Mouse (Mus musculus): ENCODE measurements around the gene Gm10642. TPM values are rescaled to one million over a fixed set of nuclear protein-coding genes. Genes with fewer than 3 reads are reported as not detected.

The Gm10642 gene
- 0.15 and 0.45 TPM in 2 replicates for polyA plus RNA-seq (2014; fragmentation: Nextera tagmentation; extraction: Ambion mirVana)

- WGBS = 0% methylated on average over 63 of the region's 72 CpGs
- Histone ChIP-seq H3K9me3 (ENCODE audit: control insufficient read depth, low read length) (no peaks in the 10 kb centered on the region), H3K27ac (replicated peaks in 1 of 2; ENCODE audit: control insufficient read depth in 1 of 2, insufficient read depth in 1 of 2, low read depth in 2 of 2, low read length in 2 of 2) (peak within 1 kb of the TSS; percentile 92 to 96), H3K4me3 (ENCODE audit: control insufficient read depth in 1 of 2, insufficient read depth in 1 of 2, low read depth in 1 of 2, low read length in 2 of 2) (peak within 1 kb of the TSS; percentile 91 to 95), H3K9ac (ENCODE audit: low read length) (peak within 1 kb of the TSS; percentile 90), H3K27me3 (ENCODE audit: control insufficient read depth, insufficient read depth, low read length) (no peaks in the 10 kb centered on the region), H3K4me2 (ENCODE audit: low read length) (peak within 1 kb of the TSS; percentile 65), H3K36me3 (ENCODE audit: control insufficient read depth, insufficient read depth, low read length) (no peaks in the 10 kb centered on the region), H3K4me1 (ENCODE audit: control insufficient read depth in 2 of 2, insufficient read depth in 2 of 2, low read length in 2 of 2) (peaks cover 2 to 16% of the 10 kb centered on the region in 2 experiments; a peak in 3 of 4 replicates)
- ATAC-seq (ENCODE audit: insufficient number of reproducible peaks, insufficient read depth, low FRiP score, low read depth) = peak; percentile 75
Observed at GRCm38 (mm10) chr9:70656130-70657007, at the start of gene Gm10642. TSS of gene Gm10642 (plus strand) at chr9:70656251.

GRCm38 (mm10) chr9:70611026-70611673 is 44.9 kb upstream of the Gm10642 start:
- Histone ChIP-seq H3K36me3 (ENCODE audit: control insufficient read depth, insufficient read depth, low read length) (peaks cover 45% of the 10 kb centered on the region), H3K27me3 (ENCODE audit: control insufficient read depth, insufficient read depth, low read length) (no peaks in the 10 kb centered on the region), H3K4me3 (ENCODE audit: control insufficient read depth in 1 of 2, insufficient read depth in 1 of 2, low read depth in 1 of 2, low read length in 2 of 2) (no peak overlapping the region), H3K4me1 (ENCODE audit: control insufficient read depth in 2 of 2, insufficient read depth in 2 of 2, low read length in 2 of 2) (peaks cover 0 to 12% of the 10 kb centered on the region in 2 experiments; a peak in 3 of 4 replicates), H3K9ac (ENCODE audit: low read length) (no peak overlapping the region), H3K4me2 (ENCODE audit: low read length) (no peak overlapping the region), H3K9me3 (ENCODE audit: control insufficient read depth, low read length) (no peaks in the 10 kb centered on the region), H3K27ac (replicated peaks in 1 of 2; ENCODE audit: control insufficient read depth in 1 of 2, insufficient read depth in 1 of 2, low read depth in 2 of 2, low read length in 2 of 2) (peak overlapping the region in 1 of 2 experiments; percentile 16; a peak in 2 of 4 replicates)
- ATAC-seq (ENCODE audit: insufficient number of reproducible peaks, insufficient read depth, low FRiP score, low read depth) = no peak
- 30% methylated on average over 3 of the region's 3 CpGs for WGBS

- no peak overlapping the region for H3K27ac ChIP-seq (replicated peaks in 1 of 2; ENCODE audit: control insufficient read depth in 1 of 2, insufficient read depth in 1 of 2, low read depth in 2 of 2, low read length in 2 of 2)
- no peaks in the 10 kb centered on the region for H3K9me3 ChIP-seq (ENCODE audit: control insufficient read depth, low read length)
- no peak overlapping the region for H3K9ac ChIP-seq (ENCODE audit: low read length)
- H3K4me3 ChIP-seq (ENCODE audit: control insufficient read depth in 1 of 2, insufficient read depth in 1 of 2, low read depth in 1 of 2, low read length in 2 of 2) = no peak overlapping the region
- no peak overlapping the region for H3K4me2 ChIP-seq (ENCODE audit: low read length)
- H3K27me3 ChIP-seq (ENCODE audit: control insufficient read depth, insufficient read depth, low read length) = no peaks in the 10 kb centered on the region
- peaks cover 2 to 5% of the 10 kb centered on the region in 2 experiments; a peak in 2 of 4 replicates for H3K4me1 ChIP-seq (ENCODE audit: control insufficient read depth in 2 of 2, insufficient read depth in 2 of 2, low read length in 2 of 2)
- WGBS = 68% methylated on average over 2 of the region's 2 CpGs
- peaks cover 14% of the 10 kb centered on the region; the same call in 1 of the 2 replicates for H3K36me3 ChIP-seq (ENCODE audit: control insufficient read depth, insufficient read depth, low read length)
- no peak for ATAC-seq (ENCODE audit: insufficient number of reproducible peaks, insufficient read depth, low FRiP score, low read depth)
Observed at GRCm38 (mm10) chr9:70629711-70630110, 26.3 kb upstream of the Gm10642 start.

GRCm38 (mm10) chr9:70631665-70632064 is 24.4 kb upstream of the Gm10642 start:
- H3K27ac ChIP-seq (replicated peaks in 1 of 2; ENCODE audit: control insufficient read depth in 1 of 2, insufficient read depth in 1 of 2, low read depth in 2 of 2, low read length in 2 of 2) = 0 out of 4 replicates have a peak overlapping the region, but pooled peaks of 1 of the 2 experiments have one; percentile 6

GRCm38 (mm10) chr9:70636748-70637147 is 19.3 kb upstream of the Gm10642 start:
- Histone ChIP-seq H3K27me3 (ENCODE audit: control insufficient read depth, insufficient read depth, low read length) (no peaks in the 10 kb centered on the region), H3K4me2 (ENCODE audit: low read length) (no peak overlapping the region), H3K4me3 (ENCODE audit: control insufficient read depth in 1 of 2, insufficient read depth in 1 of 2, low read depth in 1 of 2, low read length in 2 of 2) (no peak overlapping the region), H3K4me1 (ENCODE audit: control insufficient read depth in 2 of 2, insufficient read depth in 2 of 2, low read length in 2 of 2) (peaks cover 0 to 1% of the 10 kb centered on the region in 2 experiments; a peak in 2 of 4 replicates), H3K36me3 (ENCODE audit: control insufficient read depth, insufficient read depth, low read length) (no peaks in the 10 kb centered on the region), H3K9ac (ENCODE audit: low read length) (no peak overlapping the region), H3K27ac (replicated peaks in 1 of 2; ENCODE audit: control insufficient read depth in 1 of 2, insufficient read depth in 1 of 2, low read depth in 2 of 2, low read length in 2 of 2) (no peak overlapping the region), H3K9me3 (ENCODE audit: control insufficient read depth, low read length) (no peaks in the 10 kb centered on the region)
- no peak for ATAC-seq (ENCODE audit: insufficient number of reproducible peaks, insufficient read depth, low FRiP score, low read depth)
- 81% methylated on average over 2 of the region's 2 CpGs for WGBS

More at GRCm38 (mm10) chr9:70631665-70632064, 24.4 kb upstream of the Gm10642 start:
- no peaks in the 10 kb centered on the region for H3K27me3 ChIP-seq (ENCODE audit: control insufficient read depth, insufficient read depth, low read length)
- no peak overlapping the region for H3K4me3 ChIP-seq (ENCODE audit: control insufficient read depth in 1 of 2, insufficient read depth in 1 of 2, low read depth in 1 of 2, low read length in 2 of 2)
- H3K9me3 ChIP-seq (ENCODE audit: control insufficient read depth, low read length) = no peaks in the 10 kb centered on the region
- no peak overlapping the region for H3K9ac ChIP-seq (ENCODE audit: low read length)
- no peak for ATAC-seq (ENCODE audit: insufficient number of reproducible peaks, insufficient read depth, low FRiP score, low read depth)
- no peak overlapping the region for H3K4me2 ChIP-seq (ENCODE audit: low read length)
- H3K36me3 ChIP-seq (ENCODE audit: control insufficient read depth, insufficient read depth, low read length) = 0 out of 2 replicates have a peak, but pooled peaks cover 3% of the 10 kb centered on the region
- WGBS = 20% methylated on average over 5 of the region's 5 CpGs
- H3K4me1 ChIP-seq (ENCODE audit: control insufficient read depth in 2 of 2, insufficient read depth in 2 of 2, low read length in 2 of 2) = peaks cover under 1 to 2% of the 10 kb centered on the region in 2 experiments; a peak in 2 of 4 replicates

- no peak overlapping the region for H3K9ac ChIP-seq (ENCODE audit: low read length)
- peaks cover 0 to 16% of the 10 kb centered on the region in 2 experiments; a peak in 2 of 4 replicates for H3K4me1 ChIP-seq (ENCODE audit: control insufficient read depth in 2 of 2, insufficient read depth in 2 of 2, low read length in 2 of 2)
- H3K27me3 ChIP-seq (ENCODE audit: control insufficient read depth, insufficient read depth, low read length) = no peaks in the 10 kb centered on the region
- H3K27ac ChIP-seq (replicated peaks in 1 of 2; ENCODE audit: control insufficient read depth in 1 of 2, insufficient read depth in 1 of 2, low read depth in 2 of 2, low read length in 2 of 2) = no peak overlapping the region
- WGBS = 67% methylated on average over 2 of the region's 2 CpGs
- no peak overlapping the region for H3K4me2 ChIP-seq (ENCODE audit: low read length)
- H3K36me3 ChIP-seq (ENCODE audit: control insufficient read depth, insufficient read depth, low read length) = peaks cover 3% of the 10 kb centered on the region; the same call in 1 of the 2 replicates
- H3K9me3 ChIP-seq (ENCODE audit: control insufficient read depth, low read length) = no peaks in the 10 kb centered on the region
- no peak for ATAC-seq (ENCODE audit: insufficient number of reproducible peaks, insufficient read depth, low FRiP score, low read depth)
- H3K4me3 ChIP-seq (ENCODE audit: control insufficient read depth in 1 of 2, insufficient read depth in 1 of 2, low read depth in 1 of 2, low read length in 2 of 2) = no peak overlapping the region
Observed at GRCm38 (mm10) chr9:70650260-70650659, 5.8 kb upstream of the Gm10642 start.

- Histone ChIP-seq H3K9me3 (ENCODE audit: control insufficient read depth, low read length) (no peaks in the 10 kb centered on the region), H3K4me1 (ENCODE audit: control insufficient read depth in 2 of 2, insufficient read depth in 2 of 2, low read length in 2 of 2) (peaks cover 0 to 16% of the 10 kb centered on the region in 2 experiments; a peak in 2 of 4 replicates), H3K4me3 (ENCODE audit: control insufficient read depth in 1 of 2, insufficient read depth in 1 of 2, low read depth in 1 of 2, low read length in 2 of 2) (no peak overlapping the region), H3K36me3 (ENCODE audit: control insufficient read depth, insufficient read depth, low read length) (peaks cover 3% of the 10 kb centered on the region; the same call in 1 of the 2 replicates), H3K4me2 (ENCODE audit: low read length) (no peak overlapping the region), H3K27me3 (ENCODE audit: control insufficient read depth, insufficient read depth, low read length) (no peaks in the 10 kb centered on the region), H3K27ac (replicated peaks in 1 of 2; ENCODE audit: control insufficient read depth in 1 of 2, insufficient read depth in 1 of 2, low read depth in 2 of 2, low read length in 2 of 2) (no peak overlapping the region), H3K9ac (ENCODE audit: low read length) (no peak overlapping the region)
- no peak for ATAC-seq (ENCODE audit: insufficient number of reproducible peaks, insufficient read depth, low FRiP score, low read depth)
- WGBS = 82% methylated on average over 1 of the region's 1 CpGs
Observed at GRCm38 (mm10) chr9:70650994-70651393, 5.1 kb upstream of the Gm10642 start.
